Mouse (Mus musculus): Measurements from ENCODE around the gene Gm17387.

GRCm38 (mm10) chr7:141051060-141051685, 22.2 kb downstream of the Gm17387 start:
- TF ChIP-seq CTCF (IDR thresholded peaks at IDR 0.05; ENCODE audit: control insufficient read depth, insufficient read depth, low read length) (no peak), POLR2A (IDR thresholded peaks at IDR 0.05; ENCODE audit: borderline replicate concordance, control insufficient read depth, low read depth, low read length) (no peak)
